Mouse (Mus musculus) MEL (cell line): ENCODE data around the gene Exoc4. TPM values are rescaled to one million over a fixed set of nuclear protein-coding genes. Genes with fewer than 3 reads are reported as not detected.

ENCODE experiments used
- DNase-seq: peaks from one replicate; pipeline ENCODE4 v3.0.0; 2011; ENCODE audit warnings: low read depth, low spot score
- H3K27ac ChIP-seq: 2 replicates; pipeline ENCODE4 v1.5.1; 2012; ENCODE audit warnings: low read depth, mild to moderate bottlenecking, control low read depth, low read length, moderate library complexity; ENCODE audit not compliant: control insufficient read depth
- H3K27me3 ChIP-seq, 2 experiments: fragments of 150-350 bp in 1 of 2; sonication (generic) in 1 of 2; 2 replicates each; pipeline ENCODE4 v1.6.1; 2012; ENCODE audit warnings: low read length in 2 of 2, mild to moderate bottlenecking in 2 of 2, improper control_type of control experiment in 1 of 2, moderate library complexity in 1 of 2; ENCODE audit not compliant: insufficient read depth in 2 of 2, control insufficient read depth in 1 of 2
- H3K36me3 ChIP-seq, 2 experiments: 2 replicates each; pipeline ENCODE4 v1.6.1; 2012 to 2014; ENCODE audit warnings: low read length in 2 of 2, improper control_type of control experiment in 1 of 2, inconsistent platforms in 1 of 2, mild to moderate bottlenecking in 1 of 2; ENCODE audit not compliant: insufficient read depth in 2 of 2, control insufficient read depth in 1 of 2
- H3K4me1 ChIP-seq, 2 experiments: fragments of 150-350 bp in 1 of 2; sonication (generic) in 1 of 2; 2 replicates each; pipeline ENCODE4 v1.6.1; 2012; ENCODE audit warnings: low read length in 2 of 2, improper control_type of control experiment in 1 of 2, mild to moderate bottlenecking in 1 of 2; ENCODE audit not compliant: insufficient read depth in 2 of 2, control insufficient read depth in 1 of 2
- H3K4me3 ChIP-seq, 2 experiments: fragments of 150-350 bp in 1 of 2; sonication (generic) in 1 of 2; 2 replicates each; pipeline ENCODE4 v1.5.1; 2012; ENCODE audit warnings: low read depth in 2 of 2, low read length in 2 of 2, mild to moderate bottlenecking in 2 of 2, moderate library complexity in 2 of 2, control low read depth in 1 of 2, improper control_type of control experiment in 1 of 2; ENCODE audit not compliant: control insufficient read depth in 1 of 2, insufficient read depth in 1 of 2
- H3K79me2 ChIP-seq: 2 replicates; pipeline ENCODE4 v1.6.1; 2012; ENCODE audit warnings: mild to moderate bottlenecking, low read length, moderate library complexity; ENCODE audit not compliant: control insufficient read depth, poor library complexity, insufficient read depth
- H3K9ac ChIP-seq: 2 replicates; pipeline ENCODE4 v1.6.1; 2012; ENCODE audit warnings: low read depth, mild to moderate bottlenecking, control low read depth, low read length, moderate library complexity; ENCODE audit not compliant: control insufficient read depth, poor library complexity, severe bottlenecking
- H3K9me3 ChIP-seq: fragments of 150-350 bp; sonication (generic); replicated peaks from 2 replicates; pipeline ENCODE4 v1.6.1; 2012; ENCODE audit warnings: mild to moderate bottlenecking, low read length, improper control_type of control experiment, moderate library complexity; ENCODE audit not compliant: insufficient read depth
- CTCF ChIP-seq, 3 experiments: IDR thresholded peaks in 2 of 3; conservative IDR thresholded peaks in 1 of 3; 2 replicates each; pipeline ENCODE4 v1.5.1; 2011 to 2012; ENCODE audit warnings: low read length in 3 of 3, low read depth in 2 of 3, mild to moderate bottlenecking in 2 of 3, improper control_type of control experiment in 1 of 3, inconsistent platforms in 1 of 3, mixed read lengths in 1 of 3, moderate library complexity in 1 of 3; ENCODE audit not compliant: control insufficient read depth in 1 of 3, insufficient read depth in 1 of 3, poor library complexity in 1 of 3, severe bottlenecking in 1 of 3
- E2F4 ChIP-seq: IDR thresholded peaks from 2 replicates; pipeline ENCODE4 v1.6.1; 2011; ENCODE audit warnings: low read depth, low read length, improper control_type of control experiment, borderline replicate concordance
- ELF1 ChIP-seq: IDR thresholded peaks from 2 replicates; pipeline ENCODE4 v1.6.1; 2014; ENCODE audit warnings: low read depth, mild to moderate bottlenecking, inconsistent platforms, low read length, improper control_type of control experiment, moderate library complexity
- EP300 ChIP-seq, 2 experiments: IDR thresholded peaks; 2 replicates each; pipeline ENCODE4 v1.6.1; 2011; ENCODE audit warnings: improper control_type of control experiment in 2 of 2, low read length in 2 of 2, low read depth in 1 of 2, mild to moderate bottlenecking in 1 of 2
- GABPA ChIP-seq: IDR thresholded peaks from 2 replicates; pipeline ENCODE4 v1.6.1; 2012; ENCODE audit warnings: low read depth, mild to moderate bottlenecking, inconsistent platforms, low read length, improper control_type of control experiment, moderate library complexity
- GATA1 ChIP-seq: IDR thresholded peaks from 2 replicates; pipeline ENCODE4 v1.6.1; 2011; ENCODE audit warnings: low read depth, low read length, improper control_type of control experiment
- HCFC1 ChIP-seq: IDR thresholded peaks from 2 replicates; pipeline ENCODE4 v1.6.1; 2012; ENCODE audit warnings: low read depth, mild to moderate bottlenecking, inconsistent platforms, low read length, improper control_type of control experiment, moderate library complexity
- MAFK ChIP-seq: IDR thresholded peaks from 2 replicates; pipeline ENCODE4 v1.6.1; 2011; ENCODE audit warnings: low read depth, mild to moderate bottlenecking, low read length, improper control_type of control experiment, borderline replicate concordance
- MAZ ChIP-seq: IDR thresholded peaks from 2 replicates; pipeline ENCODE4 v1.6.1; 2012; ENCODE audit warnings: low read depth, mild to moderate bottlenecking, inconsistent platforms, low read length, improper control_type of control experiment
- MXI1 ChIP-seq: IDR thresholded peaks from 2 replicates; pipeline ENCODE4 v1.6.1; 2011; ENCODE audit warnings: mild to moderate bottlenecking, low read depth, low read length, improper control_type of control experiment
- MYB ChIP-seq: IDR thresholded peaks from 2 replicates; pipeline ENCODE4 v1.6.1; 2011; ENCODE audit warnings: mild to moderate bottlenecking, low read depth, low read length, improper control_type of control experiment
- MYC ChIP-seq: IDR thresholded peaks from 2 replicates; pipeline ENCODE4 v1.6.1; 2011; ENCODE audit warnings: low read depth, mild to moderate bottlenecking, low read length, improper control_type of control experiment, moderate library complexity
- POLR2A ChIP-seq, 2 experiments: IDR thresholded peaks; 2 replicates each; pipeline ENCODE4 v1.6.1; 2011 to 2012; ENCODE audit warnings: low read length in 2 of 2, mild to moderate bottlenecking in 2 of 2, control low read depth in 1 of 2, improper control_type of control experiment in 1 of 2, low read depth in 1 of 2, moderate library complexity in 1 of 2; ENCODE audit not compliant: control insufficient read depth in 1 of 2, insufficient read depth in 1 of 2, poor library complexity in 1 of 2
- POLR2AphosphoS2 ChIP-seq: IDR thresholded peaks from 2 replicates; pipeline ENCODE4 v1.6.1; 2011; ENCODE audit warnings: low read length, improper control_type of control experiment
- POLR2AphosphoS5 ChIP-seq: IDR thresholded peaks from 2 replicates; pipeline ENCODE4 v1.6.1; 2012; ENCODE audit warnings: low read depth, borderline replicate concordance, mild to moderate bottlenecking, inconsistent platforms, low read length, moderate library complexity, mixed read lengths
- SMC3 ChIP-seq: IDR thresholded peaks from 2 replicates; pipeline ENCODE4 v1.6.1; 2011; ENCODE audit warnings: low read depth, low read length, improper control_type of control experiment
- TAL1 ChIP-seq: IDR thresholded peaks from 2 replicates; pipeline ENCODE4 v1.6.1; 2012; ENCODE audit warnings: mild to moderate bottlenecking, inconsistent platforms, low read length, moderate library complexity, mixed read lengths
- TBP ChIP-seq: IDR thresholded peaks from 2 replicates; pipeline ENCODE4 v1.8.0; 2011; ENCODE audit warnings: low read depth, low read length, improper control_type of control experiment
- UBTF ChIP-seq: IDR thresholded peaks from 2 replicates; pipeline ENCODE4 v1.6.1; 2012; ENCODE audit warnings: low read depth, mild to moderate bottlenecking, inconsistent platforms, low read length, improper control_type of control experiment, moderate library complexity, borderline replicate concordance; ENCODE audit not compliant: insufficient read depth
- USF1 ChIP-seq: IDR thresholded peaks from 2 replicates; pipeline ENCODE4 v1.6.1; 2014; ENCODE audit warnings: low read depth, mild to moderate bottlenecking, inconsistent platforms, low read length, improper control_type of control experiment, moderate library complexity
- ZC3H11A ChIP-seq: IDR thresholded peaks from 2 replicates; pipeline ENCODE4 v1.6.1; 2012; ENCODE audit warnings: low read depth, mild to moderate bottlenecking, inconsistent platforms, low read length, improper control_type of control experiment
- ZNF384 ChIP-seq: IDR thresholded peaks from 2 replicates; pipeline ENCODE4 v1.6.1; 2012; ENCODE audit warnings: low read depth, mild to moderate bottlenecking, inconsistent platforms, low read length, improper control_type of control experiment
- polyA plus RNA-seq, 2 experiments: library from polyadenylated mRNA; stranded (reverse) in 1 of 2; unstranded in 1 of 2; fragments of >175 nt in 1 of 2; fragments of >200 nt in 1 of 2; gene quantifications; 2 replicates each; pipeline versions ENCODE4 v1.2.1 to v1.2.4; 2012; ENCODE audit warnings: low replicate concordance in 2 of 2, low read depth in 1 of 2; ENCODE audit not compliant: insufficient read length in 2 of 2, insufficient read depth in 1 of 2, missing spikeins in 1 of 2
- total RNA-seq: library from RNA; depleted of rRNA; stranded (reverse); fragments of 300-350 nt; gene quantifications from 2 replicates; pipeline ENCODE4 v1.2.3, GENCODE M21; 2012

Exoc4 gene
- total and polyA plus RNA-seq, 3 experiments: 16.4 to 22.6 TPM; not detected in 1

GRCm38 (mm10) chr6:33976576-33976975, 727.7 kb downstream of the Exoc4 start:
- Histone ChIP-seq H3K9ac (no peak overlapping the region), H3K4me1 (no peaks in the 10 kb centered on the region), H3K27ac (no peak overlapping the region), H3K79me2 (no peaks in the 10 kb centered on the region), H3K36me3 (no peaks in the 10 kb centered on the region), H3K27me3 (no peaks in the 10 kb centered on the region), H3K4me3 (no peak overlapping the region), H3K9me3 (no peaks in the 10 kb centered on the region)
- no peak for DNase-seq
- TF ChIP-seq ELF1 (no peak), TAL1 (no peak)

- no peaks in the 10 kb centered on the region for H3K9me3 ChIP-seq
- no peak overlapping the region for H3K4me3 ChIP-seq
- H3K79me2 ChIP-seq: no peaks in the 10 kb centered on the region
- no peak for DNase-seq
- no peaks in the 10 kb centered on the region for H3K4me1 ChIP-seq
- H3K36me3 ChIP-seq: no peaks in the 10 kb centered on the region
- TF ChIP-seq MXI1 (no peak), MAZ (no peak), GABPA (no peak), MYC (no peak), MYB (no peak)
- H3K27me3 ChIP-seq: no peaks in the 10 kb centered on the region
- no peak overlapping the region for H3K9ac ChIP-seq
- H3K27ac ChIP-seq: no peak overlapping the region
These were observed 728.6 kb downstream of the Exoc4 start for GRCm38 (mm10) chr6:33977448-33977847.

- Histone ChIP-seq H3K27me3 (no peaks in the 10 kb centered on the region), H3K27ac (no peak overlapping the region), H3K79me2 (no peaks in the 10 kb centered on the region), H3K9ac (no peak overlapping the region), H3K9me3 (no peaks in the 10 kb centered on the region), H3K36me3 (no peaks in the 10 kb centered on the region), H3K4me3 (no peak overlapping the region), H3K4me1 (no peaks in the 10 kb centered on the region)
- no peak for DNase-seq
- TF ChIP-seq TAL1 (no peak), SMC3 (no peak), HCFC1 (no peak), TBP (no peak), POLR2AphosphoS2 (no peak), MAFK (no peak), CTCF (IDR thresholded peaks at IDR 0.05 in 2 of 3, conservative IDR thresholded peaks at IDR 0.05 in 1 of 3; ENCODE audit: control insufficient read depth in 1 of 3, insufficient read depth in 1 of 3, low read depth in 2 of 3, low read length in 3 of 3, poor library complexity in 1 of 3, severe bottlenecking in 1 of 3) (no peak), UBTF (no peak), ZNF384 (no peak), POLR2A (IDR thresholded peaks at IDR 0.05; ENCODE audit: control insufficient read depth in 1 of 2, insufficient read depth in 1 of 2, low read depth in 1 of 2, low read length in 2 of 2, poor library complexity in 1 of 2) (no peak), POLR2AphosphoS5 (no peak), GATA1 (no peak), E2F4 (no peak), ZC3H11A (no peak), USF1 (no peak), EP300 (IDR thresholded peaks at IDR 0.05; ENCODE audit: low read depth in 1 of 2, low read length in 2 of 2) (no peak)
These were observed 729.0 kb downstream of the Exoc4 start for GRCm38 (mm10) chr6:33977880-33978279.
